Mouse (Mus musculus) C2C12 (cell line): ENCODE measurements around the gene Dnase1l2. TPM values are rescaled to one million over a fixed set of nuclear protein-coding genes. Genes with fewer than 3 reads are reported as not detected.
"Not testable (repeated sequence)": the region's sequence is repeated elsewhere in the genome, so short reads cannot be mapped to it uniquely, and the experiment has no call there.

ENCODE experiments used
- H3K27me3 ChIP-seq: one replicate; pipeline ENCODE4 v1.6.1; 2011; ENCODE audit not compliant: control insufficient read depth, insufficient read depth, insufficient read length
- H3K36me3 ChIP-seq: one replicate; pipeline ENCODE4 v1.6.1; 2011; ENCODE audit not compliant: control insufficient read depth, insufficient read depth
- H3K4me3 ChIP-seq: one replicate; pipeline ENCODE4 v1.5.1; 2011; ENCODE audit warnings: mild to moderate bottlenecking, control low read depth; ENCODE audit not compliant: poor library complexity, insufficient read depth, severe bottlenecking
- H3K79me2 ChIP-seq: one replicate; pipeline ENCODE4 v1.6.1; 2011; ENCODE audit not compliant: control insufficient read depth, insufficient read depth
- H3K79me3 ChIP-seq: one replicate; pipeline ENCODE4 v1.6.1; 2011; ENCODE audit warnings: low read depth, control low read depth
- H3ac ChIP-seq: one replicate; pipeline ENCODE3; 2011; ENCODE audit warnings: low read depth; ENCODE audit not compliant: control insufficient read depth, insufficient read length
- CEBPB ChIP-seq: IDR thresholded peaks from one replicate; pipeline ENCODE4 v1.6.1; 2011; ENCODE audit warnings: low read depth, mild to moderate bottlenecking, control low read depth, moderate library complexity
- CTCF ChIP-seq: IDR thresholded peaks from one replicate; pipeline ENCODE4 v1.5.1; 2011; ENCODE audit not compliant: control insufficient read depth, insufficient read depth, insufficient read length
- FOSL1 ChIP-seq: IDR thresholded peaks from one replicate; pipeline ENCODE4 v1.8.0; 2011; ENCODE audit warnings: mild to moderate bottlenecking, low read length; ENCODE audit not compliant: poor library complexity, insufficient read depth, severe bottlenecking
- MAX ChIP-seq: IDR thresholded peaks from one replicate; pipeline ENCODE4 v1.6.1; 2011; ENCODE audit warnings: mild to moderate bottlenecking, control low read depth
- MYOD1 ChIP-seq: IDR thresholded peaks from one replicate; pipeline ENCODE4 v1.6.1; 2011; ENCODE audit warnings: low read depth; ENCODE audit not compliant: control insufficient read depth, insufficient read length
- MYOG ChIP-seq: IDR thresholded peaks from one replicate; pipeline ENCODE4 v1.6.1; 2011; ENCODE audit not compliant: control insufficient read depth, insufficient read length; ENCODE audit errors: extremely low read depth
- USF1 ChIP-seq: IDR thresholded peaks from one replicate; pipeline ENCODE4 v1.6.1; 2011; ENCODE audit warnings: low read depth, mild to moderate bottlenecking, control low read depth, moderate library complexity
- polyA plus RNA-seq: library from polyadenylated mRNA; unstranded; fragments of >200 nt; fragmentation: generic; extraction: Trizol; gene quantifications from one replicate; pipeline ENCODE4 v1.2.1, GENCODE M21; 2012; ENCODE audit warnings: missing spikeins

Gene Dnase1l2
- polyA plus RNA-seq, 1 experiment = 0.68 TPM

GRCm38 (mm10) chr17:24427170-24427557, 15.7 kb downstream of the Dnase1l2 start:
- TF ChIP-seq USF1 (no peak), MYOG (no peak), CTCF (no peak), FOSL1 (no peak), CEBPB (no peak), MAX (no peak), MYOD1 (no peak)
- peaks cover 51% of the 10 kb centered on the region for H3K79me2 ChIP-seq
- peak overlapping the region; percentile 46 for H3ac ChIP-seq
- H3K36me3 ChIP-seq = peaks cover 20% of the 10 kb centered on the region
- H3K79me3 ChIP-seq = peaks cover 14% of the 10 kb centered on the region
- peak overlapping the region; percentile 60 for H3K4me3 ChIP-seq
- H3K27me3 ChIP-seq = no peaks in the 10 kb centered on the region

DNA sequence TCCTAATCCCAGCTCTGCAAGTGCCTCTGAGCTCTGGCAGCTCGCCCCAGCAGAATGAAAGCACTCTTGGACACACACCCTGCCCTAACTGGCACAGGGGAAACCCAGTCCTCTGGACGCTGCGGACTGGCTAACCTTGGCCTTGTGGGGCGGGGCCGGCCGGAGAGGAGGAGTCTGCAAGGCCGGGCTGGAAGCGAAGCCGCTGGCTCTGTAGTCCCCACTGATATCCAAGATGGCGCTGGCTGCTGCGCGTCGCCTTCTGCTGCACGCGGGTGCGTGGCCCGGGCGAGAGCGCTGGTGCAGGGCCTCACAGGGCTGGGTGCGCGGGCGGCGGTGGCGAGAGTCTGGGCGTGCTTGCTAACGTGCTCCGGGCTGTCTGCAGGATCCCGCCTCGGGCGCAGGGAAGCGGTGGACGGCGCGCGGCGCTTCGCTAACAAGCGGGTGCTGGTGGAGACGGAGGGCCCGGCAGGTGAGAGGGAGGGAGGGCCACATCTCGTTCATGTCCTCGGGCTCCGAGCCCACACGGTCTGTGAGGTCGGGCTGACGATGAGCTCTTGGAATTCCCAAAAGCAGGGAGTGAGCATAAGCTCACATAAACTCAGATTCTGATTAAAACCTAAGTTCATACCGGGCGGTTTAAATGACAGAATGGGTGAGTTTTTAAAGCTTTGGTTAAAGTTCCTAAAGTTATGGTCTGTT, 16.3 kb downstream of the Dnase1l2 start, which contains the start of gene Eci1:
Gene Eci1, plus strand, starts transcription at position 171 of the 699 bp plus-strand sequence.
- Histone ChIP-seq H3K79me3 (peaks cover 14% of the 10 kb centered on the region), H3ac (peak within 1 kb of the TSS; percentile 93), H3K27me3 (no peaks in the 10 kb centered on the region), H3K36me3 (peaks cover 26% of the 10 kb centered on the region), H3K4me3 (peak within 1 kb of the TSS; percentile 60), H3K79me2 (peaks cover 56% of the 10 kb centered on the region)
- TF ChIP-seq FOSL1 (no peak), MAX (peak; percentile 83)

- H3ac ChIP-seq = no peak overlapping the region
- H3K36me3 ChIP-seq = peaks cover 33% of the 10 kb centered on the region
- no peaks in the 10 kb centered on the region for H3K27me3 ChIP-seq
- H3K4me3 ChIP-seq = peak overlapping the region; percentile 60
- peaks cover 16% of the 10 kb centered on the region for H3K79me3 ChIP-seq
- TF ChIP-seq USF1 (no peak), CTCF (no peak), FOSL1 (no peak), MYOD1 (peak; percentile 42)
- H3K79me2 ChIP-seq = peaks cover 57% of the 10 kb centered on the region
Observed at GRCm38 (mm10) chr17:24425905-24426304, 17.0 kb downstream of the Dnase1l2 start.

- H3K36me3 ChIP-seq = peaks cover 39% of the 10 kb centered on the region
Observed at GRCm38 (mm10) chr17:24425326-24425725, 17.6 kb downstream of the Dnase1l2 start.

GRCm38 (mm10) chr17:24424489-24424888, 18.4 kb downstream of the Dnase1l2 start:
- H3K79me2 ChIP-seq = peaks cover 60% of the 10 kb centered on the region
- no peaks in the 10 kb centered on the region for H3K27me3 ChIP-seq
- H3K4me3 ChIP-seq = no peak overlapping the region
- TF ChIP-seq MYOG = no peak
- no peak for TF ChIP-seq MYOD1
- no peak for TF ChIP-seq CTCF
- TF ChIP-seq MAX = no peak
- TF ChIP-seq CEBPB = no peak
- TF ChIP-seq FOSL1 = no peak
- no peak for TF ChIP-seq USF1
- H3K79me3 ChIP-seq = peaks cover 24% of the 10 kb centered on the region
- peaks cover 47% of the 10 kb centered on the region for H3K36me3 ChIP-seq
- H3ac ChIP-seq = no peak overlapping the region

More at GRCm38 (mm10) chr17:24425326-24425725, 17.6 kb downstream of the Dnase1l2 start:
- H3K79me3 ChIP-seq = peaks cover 19% of the 10 kb centered on the region
- H3K79me2 ChIP-seq = peaks cover 57% of the 10 kb centered on the region
- not testable (repeated sequence) for H3K4me3 ChIP-seq, H3ac ChIP-seq, H3K27me3 ChIP-seq

GRCm38 (mm10) chr17:24423114-24423513, 19.8 kb downstream of the Dnase1l2 start:
- Histone ChIP-seq H3K36me3 (peaks cover 61% of the 10 kb centered on the region), H3K79me3 (peaks cover 35% of the 10 kb centered on the region), H3K27me3 (no peaks in the 10 kb centered on the region), H3ac (no peak overlapping the region), H3K4me3 (no peak overlapping the region), H3K79me2 (peaks cover 60% of the 10 kb centered on the region)
- no peak for TF ChIP-seq CTCF
- no peak for TF ChIP-seq MYOG
- TF ChIP-seq CEBPB = no peak
- no peak for TF ChIP-seq MYOD1
- TF ChIP-seq USF1 = no peak
- TF ChIP-seq FOSL1 = no peak
- TF ChIP-seq MAX = no peak
